Mouse (Mus musculus): Measurements from ENCODE around the gene Rnf130.

- TF ChIP-seq CTCF (IDR thresholded peaks at IDR 0.05; ENCODE audit: low read depth) = no peak
- no peak for TF ChIP-seq EP300 (IDR thresholded peaks at IDR 0.05; ENCODE audit: low read depth)
Measured at GRCm38 (mm10) chr11:50108823-50109244, 83.7 kb downstream of the Rnf130 start.
